18 mouse cellular contexts compared by ENCODE assay signal in the genomic region with DNA sequence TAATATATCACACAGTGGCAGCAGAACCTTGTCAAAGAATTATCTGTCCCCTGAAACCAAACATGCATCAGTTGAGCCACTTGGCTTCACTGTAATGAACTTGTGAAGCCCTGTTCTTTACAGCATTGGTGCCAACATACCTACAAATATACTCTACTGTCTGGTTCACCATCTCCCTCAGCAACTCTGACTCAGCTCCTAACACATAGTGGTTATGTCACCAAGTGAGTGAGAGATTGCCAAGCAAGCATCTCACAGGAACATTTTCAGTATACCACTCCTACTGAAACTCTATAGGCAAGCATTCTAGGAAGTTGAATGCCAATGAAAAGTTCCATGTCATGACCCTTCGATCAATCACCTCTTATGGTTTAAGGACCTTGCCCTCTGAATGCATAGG.
A peak's percentile ranks its signal among the peaks of the same experiment; 100 is the strongest.
DNase-seq lines count a peak whose midpoint lies in the region; TF ChIP-seq lines count a peak whose summit lies in the region.
"Had no signal": no experiment of that assay in that cellular context is flagged by ENCODE, and none has a peak within 500 bp of the region (broad histone marks: within the 10 kb centered on the region; RNA-seq: fewer than 3 reads in every experiment).

No protein-coding gene starts in this region.

- H3K27ac ChIP-seq in left cerebral cortex, adult 2 months = no peak overlapping the region
- H3K27ac ChIP-seq: embryonic facial prominence, embryonic 10.5 days; embryonic facial prominence, embryonic 12.5 days; forebrain, embryonic 13.5 days; forebrain, embryonic 15.5 days had no signal

- peak; percentile 2 to 25 for DNase-seq in frontal cortex, adult 2 months (ENCODE audit: extremely low spot score in 1 of 2, low spot score in 1 of 2)
- DNase-seq in frontal cortex, postnatal 25 days (ENCODE audit: low spot score in 2 of 2) = no peak
- peak; percentile 26 for DNase-seq in right cerebral cortex, adult 18-20 months
- DNase-seq in right cerebral cortex, postnatal 10 days (ENCODE audit: low spot score in 2 of 2) = no peak
- peak; percentile 17 for DNase-seq in telencephalon, adult 2 months (ENCODE audit: low read depth, low spot score)
- no peak for DNase-seq in left cerebral cortex, adult 2 months (ENCODE audit: extremely low spot score in 1 of 2, low spot score in 2 of 2)
- DNase-seq: adrenal gland, adult 2 months; adrenal gland, postnatal 10 days; adrenal gland, postnatal 25 days; cerebellum, adult 11-12 months; cerebellum, adult 2 months; cerebellum, adult 9-10 months; cerebellum, postnatal 10 days; cerebellum, postnatal 25 days had no signal

- no peak for TF ChIP-seq CTCF in left cerebral cortex, adult 2 months (IDR thresholded peaks at IDR 0.05)

- intact Hi-C loops in left cerebral cortex, adult 2 months (cut with DNase I) = no loop called here

- no peak overlapping the region for H3K4me3 ChIP-seq in left cerebral cortex, adult 2 months
- H3K4me3 ChIP-seq: embryonic facial prominence, embryonic 10.5 days; embryonic facial prominence, embryonic 12.5 days; forebrain, embryonic 13.5 days; forebrain, embryonic 15.5 days had no signal

Comparison
In these comparisons a context has a peak if more than half of its experiments do, and no peak if none do; other contexts are left out.
1. DNase-seq: peak in frontal cortex, adult 2 months (2 of 2), right cerebral cortex, adult 18-20 months (single experiment) and telencephalon, adult 2 months (single experiment); none in frontal cortex, postnatal 25 days (0 of 2), right cerebral cortex, postnatal 10 days (0 of 2) and left cerebral cortex, adult 2 months (0 of 2).